Mouse (Mus musculus): Measurements from ENCODE around the gene Polr3c. TPM values are rescaled to one million over a fixed set of nuclear protein-coding genes. Genes with fewer than 3 reads are reported as not detected.

Gene Polr3c
- polyA plus RNA-seq, 1 experiment: 49.3 TPM

- no peak overlapping the region for H3K4me3 ChIP-seq (ENCODE audit: control insufficient read depth, insufficient read depth, low read length)
- no peak for DNase-seq
- no peaks in the 10 kb centered on the region for H3K4me1 ChIP-seq (replicated peaks; ENCODE audit: control insufficient read depth, insufficient read depth, low read length)
- no peaks in the 10 kb centered on the region for H3K36me3 ChIP-seq (ENCODE audit: control insufficient read depth, insufficient read depth, low read length)
- H3K27me3 ChIP-seq (ENCODE audit: control insufficient read depth, insufficient read depth, low read length): peaks cover 4% of the 10 kb centered on the region; the same call in 1 of the 2 replicates
- no peak overlapping the region for H3K27ac ChIP-seq (ENCODE audit: control insufficient read depth, insufficient read depth, low read length)
- TF ChIP-seq POLR2A (IDR thresholded peaks at IDR 0.05; ENCODE audit: control insufficient read depth, extremely low read depth, insufficient read depth, low read length, poor library complexity): no peak
- TF ChIP-seq CTCF (IDR thresholded peaks at IDR 0.05; ENCODE audit: borderline replicate concordance, control insufficient read depth, extremely low read depth, insufficient read depth, low read length, poor library complexity): no peak
- 92% methylated on average over 3 of the region's 3 CpGs for WGBS
These were observed 43.9 kb downstream of the Polr3c start for GRCm38 (mm10) chr3:96683496-96683895.

- no peak for TF ChIP-seq POLR2A (IDR thresholded peaks at IDR 0.05; ENCODE audit: control insufficient read depth, extremely low read depth, insufficient read depth, low read length, poor library complexity)
- no peak for TF ChIP-seq CTCF (IDR thresholded peaks at IDR 0.05; ENCODE audit: borderline replicate concordance, control insufficient read depth, extremely low read depth, insufficient read depth, low read length, poor library complexity)
- Histone ChIP-seq H3K27me3 (ENCODE audit: control insufficient read depth, insufficient read depth, low read length) (peaks cover 2% of the 10 kb centered on the region; the same call in 1 of the 2 replicates), H3K36me3 (ENCODE audit: control insufficient read depth, insufficient read depth, low read length) (no peaks in the 10 kb centered on the region), H3K27ac (ENCODE audit: control insufficient read depth, insufficient read depth, low read length) (no peak overlapping the region), H3K4me1 (replicated peaks; ENCODE audit: control insufficient read depth, insufficient read depth, low read length) (peaks cover 4% of the 10 kb centered on the region), H3K4me3 (ENCODE audit: control insufficient read depth, insufficient read depth, low read length) (no peak overlapping the region)
- 62% methylated on average over 12 of the region's 12 CpGs for WGBS
- no peak for DNase-seq
These were observed 47.0 kb downstream of the Polr3c start for GRCm38 (mm10) chr3:96680269-96680956.

GRCm38 (mm10) chr3:96679159-96679674, 48.2 kb downstream of the Polr3c start:
- TF ChIP-seq POLR2A (IDR thresholded peaks at IDR 0.05; ENCODE audit: control insufficient read depth, extremely low read depth, insufficient read depth, low read length, poor library complexity) (no peak), CTCF (IDR thresholded peaks at IDR 0.05; ENCODE audit: borderline replicate concordance, control insufficient read depth, extremely low read depth, insufficient read depth, low read length, poor library complexity) (no peak)
- Histone ChIP-seq H3K4me1 (replicated peaks; ENCODE audit: control insufficient read depth, insufficient read depth, low read length) (peaks cover 4% of the 10 kb centered on the region), H3K4me3 (ENCODE audit: control insufficient read depth, insufficient read depth, low read length) (no peak overlapping the region), H3K36me3 (ENCODE audit: control insufficient read depth, insufficient read depth, low read length) (no peaks in the 10 kb centered on the region), H3K27ac (ENCODE audit: control insufficient read depth, insufficient read depth, low read length) (no peak overlapping the region), H3K27me3 (ENCODE audit: control insufficient read depth, insufficient read depth, low read length) (no peaks in the 10 kb centered on the region; the same call in 1 of the 2 replicates)
- DNase-seq: no peak
- WGBS: 79% methylated on average over 5 of the region's 5 CpGs

- Histone ChIP-seq H3K27me3 (ENCODE audit: control insufficient read depth, insufficient read depth, low read length) (no peaks in the 10 kb centered on the region), H3K36me3 (ENCODE audit: control insufficient read depth, insufficient read depth, low read length) (no peaks in the 10 kb centered on the region), H3K4me1 (replicated peaks; ENCODE audit: control insufficient read depth, insufficient read depth, low read length) (peaks cover 4% of the 10 kb centered on the region), H3K27ac (ENCODE audit: control insufficient read depth, insufficient read depth, low read length) (no peak overlapping the region), H3K4me3 (ENCODE audit: control insufficient read depth, insufficient read depth, low read length) (no peak overlapping the region)
- DNase-seq: no peak
- 86% methylated on average over 7 of the region's 7 CpGs for WGBS
- TF ChIP-seq POLR2A (IDR thresholded peaks at IDR 0.05; ENCODE audit: control insufficient read depth, extremely low read depth, insufficient read depth, low read length, poor library complexity) (no peak), CTCF (IDR thresholded peaks at IDR 0.05; ENCODE audit: borderline replicate concordance, control insufficient read depth, extremely low read depth, insufficient read depth, low read length, poor library complexity) (no peak)
These were observed 49.0 kb downstream of the Polr3c start for GRCm38 (mm10) chr3:96678456-96678855.

GRCm38 (mm10) chr3:96675690-96676089, 51.7 kb downstream of the Polr3c start:
- Histone ChIP-seq H3K27ac (ENCODE audit: control insufficient read depth, insufficient read depth, low read length) (no peak overlapping the region), H3K4me3 (ENCODE audit: control insufficient read depth, insufficient read depth, low read length) (no peak overlapping the region), H3K4me1 (replicated peaks; ENCODE audit: control insufficient read depth, insufficient read depth, low read length) (peaks cover 6% of the 10 kb centered on the region), H3K36me3 (ENCODE audit: control insufficient read depth, insufficient read depth, low read length) (no peaks in the 10 kb centered on the region), H3K27me3 (ENCODE audit: control insufficient read depth, insufficient read depth, low read length) (no peaks in the 10 kb centered on the region)
- TF ChIP-seq POLR2A (IDR thresholded peaks at IDR 0.05; ENCODE audit: control insufficient read depth, extremely low read depth, insufficient read depth, low read length, poor library complexity) (no peak), CTCF (IDR thresholded peaks at IDR 0.05; ENCODE audit: borderline replicate concordance, control insufficient read depth, extremely low read depth, insufficient read depth, low read length, poor library complexity) (no peak)
- no peak for DNase-seq
- WGBS: 93% methylated on average over 3 of the region's 3 CpGs

GRCm38 (mm10) chr3:96675171-96675570, 52.3 kb downstream of the Polr3c start:
- Histone ChIP-seq H3K27ac (ENCODE audit: control insufficient read depth, insufficient read depth, low read length) (no peak overlapping the region), H3K27me3 (ENCODE audit: control insufficient read depth, insufficient read depth, low read length) (no peaks in the 10 kb centered on the region), H3K36me3 (ENCODE audit: control insufficient read depth, insufficient read depth, low read length) (no peaks in the 10 kb centered on the region), H3K4me3 (ENCODE audit: control insufficient read depth, insufficient read depth, low read length) (no peak overlapping the region), H3K4me1 (replicated peaks; ENCODE audit: control insufficient read depth, insufficient read depth, low read length) (peaks cover 11% of the 10 kb centered on the region)
- no peak for DNase-seq
- 14% methylated on average over 3 of the region's 3 CpGs for WGBS
- no peak for TF ChIP-seq POLR2A (IDR thresholded peaks at IDR 0.05; ENCODE audit: control insufficient read depth, extremely low read depth, insufficient read depth, low read length, poor library complexity)
- TF ChIP-seq CTCF (IDR thresholded peaks at IDR 0.05; ENCODE audit: borderline replicate concordance, control insufficient read depth, extremely low read depth, insufficient read depth, low read length, poor library complexity): no peak
